Mouse (Mus musculus): ENCODE measurements around the gene Grhl1.

The Grhl1 gene

DNA sequence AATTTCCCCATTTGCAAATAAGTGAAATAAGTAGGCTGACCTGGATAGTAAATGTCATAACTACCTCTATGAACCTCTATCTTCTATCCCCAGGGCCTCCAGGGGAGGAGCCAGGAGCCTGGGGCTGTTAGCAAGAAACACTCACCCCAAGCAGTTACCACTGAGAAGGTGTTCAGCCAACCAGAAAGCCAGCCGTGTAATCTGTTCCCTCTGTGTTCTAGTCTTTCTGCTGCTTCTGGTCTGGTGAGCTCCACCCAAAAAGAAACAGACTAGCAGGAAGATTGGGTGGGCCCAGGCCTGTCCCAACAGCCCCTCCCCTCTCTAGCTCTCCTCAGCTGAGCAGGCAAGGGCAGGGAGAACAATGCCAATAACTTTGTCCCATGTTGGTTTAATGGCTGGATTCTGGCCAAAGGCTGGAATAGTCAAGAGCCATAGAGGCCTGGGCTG, 72.1 kb downstream of the Grhl1 start:
- CTCF ChIA-PET, result no interaction called here

DNA sequence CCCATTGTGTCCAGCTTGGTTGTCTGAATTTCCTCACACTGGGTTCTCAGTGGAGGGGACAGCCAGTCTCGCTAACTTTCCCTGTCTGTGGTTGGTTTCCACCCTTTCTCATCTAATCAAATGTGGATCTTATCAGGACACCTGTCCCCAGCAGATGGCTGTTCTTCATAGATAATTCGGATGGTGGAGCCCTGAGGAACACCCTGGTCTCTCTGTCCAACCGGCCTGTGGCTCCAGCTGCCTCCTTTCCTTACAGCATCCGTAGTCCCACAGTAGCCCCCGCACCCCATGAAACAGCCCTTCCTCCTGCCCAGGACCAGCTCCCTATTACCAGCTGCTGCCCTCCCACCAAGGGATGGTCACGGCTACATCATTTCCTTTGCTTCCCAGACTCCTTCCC, 73.8 kb downstream of the Grhl1 start:
- CTCF ChIA-PET, result no interaction called here

DNA sequence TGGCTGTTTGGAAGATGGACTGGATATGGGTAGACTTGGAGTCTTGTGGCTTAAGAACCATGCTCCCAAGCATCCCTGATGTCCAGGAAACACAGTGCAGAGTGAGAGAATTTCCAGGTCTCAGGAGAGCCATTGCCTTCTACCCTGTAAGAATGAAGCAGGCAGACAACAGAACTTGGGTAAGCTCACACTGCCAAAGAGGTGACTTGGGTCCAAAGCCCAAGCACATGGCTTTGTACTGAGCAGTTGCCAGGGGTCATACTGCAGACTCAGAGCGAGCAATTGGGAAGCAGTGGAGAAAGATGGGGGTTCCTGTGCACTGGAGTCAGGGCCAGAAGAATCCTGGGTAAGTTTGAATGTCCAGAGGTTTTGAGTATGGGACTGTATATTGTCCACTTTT, 76.0 kb downstream of the Grhl1 start:
- CTCF ChIA-PET, result no interaction called here

DNA sequence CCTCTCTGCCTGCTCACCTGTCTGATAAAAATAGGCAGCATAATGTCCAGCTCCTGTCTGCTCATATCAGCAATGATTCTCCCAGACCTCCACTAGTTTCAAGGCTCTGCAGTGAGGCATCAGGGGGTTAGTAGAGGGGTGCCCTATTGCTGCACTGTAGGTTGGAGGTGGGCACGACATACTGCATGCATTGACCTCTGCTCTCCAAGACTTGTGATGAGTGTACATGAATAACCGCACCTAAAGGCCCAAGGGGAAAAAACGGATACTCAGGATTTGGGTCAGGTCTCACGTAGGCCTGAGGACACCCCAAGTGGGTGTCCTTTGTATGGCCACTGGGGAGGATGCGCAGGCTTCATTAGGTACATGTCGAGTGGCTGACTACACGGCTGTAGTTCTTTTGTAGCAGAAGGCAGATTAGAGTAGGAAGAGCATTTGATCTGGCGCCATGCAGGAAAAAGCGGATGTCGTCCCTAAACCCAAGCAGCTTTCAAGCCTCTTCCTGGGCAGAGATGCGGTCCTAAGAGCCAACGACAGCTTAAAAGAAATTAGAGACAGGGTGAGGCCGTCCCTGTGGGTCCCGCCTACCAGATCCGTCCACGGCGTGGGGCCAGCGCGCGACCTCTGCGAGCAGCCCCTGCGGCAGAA, 78.5 kb downstream of the Grhl1 start:
- CTCF ChIA-PET, result no interaction called here

DNA sequence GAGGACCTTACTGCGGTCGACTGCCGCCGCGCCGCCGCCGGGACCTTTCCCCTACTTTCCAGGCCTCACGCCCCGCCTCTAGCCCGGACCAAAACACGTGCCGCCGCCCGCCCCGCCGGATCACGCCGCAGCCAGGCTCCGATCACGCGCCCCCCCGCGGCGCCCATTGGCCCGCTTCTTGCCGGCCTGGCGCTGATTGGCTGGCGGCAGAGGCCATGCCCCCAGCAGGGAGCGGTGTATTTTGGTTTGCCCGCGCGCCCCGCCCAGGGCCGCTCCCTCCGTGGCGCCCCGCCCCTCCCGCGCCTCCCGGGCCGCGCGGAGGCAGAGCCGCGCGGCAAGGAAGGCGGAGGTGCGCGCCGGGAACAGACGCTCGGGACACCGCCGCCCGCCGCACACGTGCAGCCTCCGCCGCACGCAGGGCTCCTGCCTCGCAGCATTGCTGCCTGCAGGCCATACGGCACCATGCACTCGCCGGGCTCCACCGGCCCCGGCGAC, 79.0 kb downstream of the Grhl1 start, which contains the start of gene Klf11:
Gene Klf11, plus strand, starts transcription at position 212 of the 495 bp plus-strand sequence.
- CTCF ChIA-PET, result no interaction called here

DNA sequence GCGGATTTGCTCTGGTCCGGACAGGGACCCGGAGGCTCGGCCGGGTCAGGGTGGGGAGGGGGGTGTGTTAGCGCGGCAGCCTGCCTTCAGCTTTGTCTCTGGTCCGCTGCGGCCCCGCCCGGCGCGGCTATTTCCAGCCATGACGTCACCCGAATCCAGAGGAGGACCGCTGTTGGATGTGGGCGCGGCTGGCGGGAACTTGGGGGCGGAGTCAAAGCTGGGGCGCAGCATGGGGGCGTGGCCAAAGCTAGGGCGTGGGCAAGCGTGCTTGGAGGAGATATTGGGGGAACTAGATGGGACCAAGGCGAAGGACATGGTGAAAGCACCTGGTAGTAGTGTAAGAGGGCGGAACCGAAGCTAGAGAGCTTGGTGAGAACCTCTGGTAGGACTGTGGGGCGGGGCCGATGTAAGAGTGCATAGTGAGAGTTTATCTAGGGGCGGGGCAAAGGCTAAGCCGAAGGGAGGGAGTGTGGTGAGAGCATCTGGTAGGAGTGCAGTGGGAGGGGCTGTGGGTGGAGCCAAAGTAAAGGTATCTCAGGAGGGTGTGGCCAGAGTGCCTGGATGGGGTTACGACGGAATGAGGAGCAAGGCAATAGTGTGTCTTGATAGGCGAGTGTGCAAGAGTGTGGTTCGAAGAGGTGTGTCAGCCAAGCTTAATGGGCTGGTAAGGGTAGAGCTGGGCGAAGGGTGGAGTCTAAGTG, 79.7 kb downstream of the Grhl1 start:
- CTCF ChIA-PET, result no interaction called here

DNA sequence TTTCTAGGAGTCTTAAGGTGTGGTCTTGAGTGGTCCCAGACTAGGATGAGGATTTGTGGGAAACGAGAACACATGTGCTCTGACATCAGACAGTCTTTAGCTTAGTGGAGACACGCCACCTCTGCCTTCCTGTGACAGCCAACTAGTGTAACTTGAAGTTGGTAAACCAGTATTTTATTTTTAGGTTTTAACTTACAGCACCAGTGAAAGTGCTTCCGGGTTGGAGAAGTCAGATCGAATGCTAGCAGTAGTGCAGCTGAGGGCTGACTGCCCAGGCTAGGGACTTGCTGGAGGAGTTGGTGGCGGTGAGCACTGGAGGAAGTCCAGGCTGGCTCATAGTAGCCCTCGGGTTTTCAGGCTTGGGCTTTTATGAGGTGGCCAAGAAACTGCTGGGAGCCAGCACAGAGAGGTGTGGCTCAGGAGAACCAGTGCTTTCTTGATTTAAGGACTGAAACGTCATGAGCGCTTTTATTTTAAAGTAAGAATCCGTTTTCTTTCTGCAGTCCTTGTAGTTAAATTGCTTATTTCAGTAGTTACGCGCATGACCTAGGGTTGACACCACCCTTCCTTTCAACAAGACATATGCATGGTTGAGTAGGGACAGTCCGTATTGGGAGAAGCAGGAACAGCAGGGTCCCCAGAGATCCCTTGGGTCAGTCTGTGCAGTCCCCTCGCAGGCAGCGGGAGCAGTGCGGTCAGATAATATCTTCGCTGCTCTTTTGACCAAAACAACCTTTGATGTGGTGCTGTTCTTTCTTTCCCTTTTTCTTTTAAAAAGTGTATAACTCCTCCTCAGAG, 82.2 kb downstream of the Grhl1 start:
- CTCF ChIA-PET, result no interaction called here

DNA sequence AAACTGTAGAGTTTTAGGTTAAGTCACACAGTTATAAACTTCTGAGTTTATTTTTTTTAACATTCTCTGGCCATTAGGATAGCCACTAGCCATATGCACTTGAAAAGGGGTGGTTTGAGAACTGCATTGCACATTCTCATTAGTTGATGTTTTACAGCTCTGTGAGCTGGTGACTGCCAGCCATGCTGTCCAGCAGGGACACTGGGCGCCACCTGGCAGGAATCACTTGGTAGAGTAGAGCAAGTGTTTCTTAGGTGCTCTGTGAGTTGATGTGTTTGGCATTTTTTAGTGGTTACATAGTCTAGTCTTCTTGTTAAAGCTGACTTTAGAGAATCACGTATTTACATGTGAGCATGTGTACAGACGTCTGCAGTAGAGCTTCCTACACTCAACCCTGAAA, 84.4 kb downstream of the Grhl1 start:
- CTCF ChIA-PET, result interaction anchor here (0.6 kb wide), 1 partner anchor 85 kb away, joined by 6 read pairs; no protein-coding TSS in a partner anchor

DNA sequence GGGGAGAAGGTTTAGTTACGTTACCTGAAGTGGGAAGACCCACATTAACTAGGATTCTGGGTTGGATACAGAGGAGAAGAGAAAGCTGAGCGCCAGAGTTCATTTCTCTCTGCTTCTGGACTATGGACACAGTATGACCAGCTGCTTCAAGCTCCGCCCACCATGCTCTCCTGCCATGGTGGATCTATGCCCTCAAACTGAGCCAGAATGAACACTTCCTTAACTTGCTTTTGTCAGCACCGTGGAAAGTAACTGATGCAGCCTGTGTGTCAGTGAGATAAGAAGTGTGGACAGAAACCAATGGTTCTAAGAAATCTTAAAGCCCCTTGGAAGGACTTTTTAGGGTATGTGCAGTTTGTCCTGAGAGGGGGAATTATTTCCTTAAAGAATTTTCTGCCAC, 86.9 kb downstream of the Grhl1 start:
- CTCF ChIA-PET, result no interaction called here

DNA sequence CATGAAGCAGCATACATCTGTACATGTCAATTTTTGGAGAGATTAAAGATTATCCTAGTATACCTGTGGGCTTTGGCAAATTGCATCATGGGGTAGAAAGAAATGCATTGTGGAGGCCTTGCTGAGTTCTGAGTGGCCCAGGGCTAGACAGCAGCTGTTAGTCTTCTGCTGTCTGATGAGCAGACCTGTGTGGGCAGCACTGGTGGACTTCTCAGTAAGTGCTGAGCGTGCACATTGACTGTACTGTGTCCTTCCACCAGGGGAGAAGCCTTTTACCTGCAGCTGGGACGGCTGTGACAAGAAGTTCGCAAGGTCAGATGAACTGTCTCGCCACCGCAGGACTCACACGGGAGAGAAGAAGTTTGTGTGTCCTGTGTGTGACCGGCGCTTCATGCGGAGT, 87.8 kb downstream of the Grhl1 start:
- CTCF ChIA-PET, result no interaction called here

DNA sequence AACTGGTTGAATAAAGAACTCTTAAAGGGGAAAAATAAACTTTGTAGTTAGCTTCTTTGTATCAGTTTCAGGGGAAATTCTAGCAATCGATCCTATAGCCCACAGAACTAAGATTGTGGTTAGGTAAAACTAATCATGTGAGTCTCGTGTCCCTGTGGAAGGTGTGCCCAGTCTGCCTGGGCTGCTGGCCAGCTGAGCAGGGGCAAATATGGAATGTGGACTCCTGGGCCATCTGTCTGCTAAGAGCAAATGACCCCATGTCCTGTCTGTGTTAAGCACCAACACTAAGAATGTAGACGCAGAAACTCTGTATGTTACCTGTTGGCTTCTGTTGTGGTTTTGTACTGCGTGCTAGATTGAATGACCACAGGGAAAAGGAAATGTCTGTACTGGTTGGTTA, 89.0 kb downstream of the Grhl1 start:
- CTCF ChIA-PET, result interaction anchor here (1.0 kb wide), 1 partner anchor 58 kb away, joined by 3 read pairs; no protein-coding TSS in a partner anchor

DNA sequence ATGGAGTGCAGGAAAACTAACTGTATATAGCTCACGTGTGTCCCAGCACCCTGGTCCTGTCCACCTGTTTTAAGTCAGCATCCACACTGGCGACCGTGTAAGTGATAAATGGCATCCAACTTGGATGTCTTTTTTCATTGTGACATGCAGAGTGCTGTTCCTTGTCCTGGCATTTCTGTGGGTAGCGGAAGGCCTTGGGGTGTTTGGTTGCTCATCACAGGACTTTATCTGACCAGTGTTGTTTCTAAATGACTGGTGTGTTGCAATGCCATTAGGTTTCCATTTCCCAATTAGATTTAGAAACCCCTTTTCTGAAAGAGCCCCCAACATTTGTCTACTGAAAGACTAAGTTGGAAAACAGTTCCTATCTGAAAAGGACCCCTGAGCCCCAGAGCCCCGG, 90.0 kb downstream of the Grhl1 start:
- CTCF ChIA-PET, result interaction anchor here (1.0 kb wide), 1 partner anchor 59 kb away, joined by 3 read pairs; no protein-coding TSS in a partner anchor

Data from spleen, embryonic (tissue).